Mouse (Mus musculus) A20 (cell line): Measurements from ENCODE around the gene AC170998.1.
"Not testable (repeated sequence)": the region's sequence is repeated elsewhere in the genome, so short reads cannot be mapped to it uniquely, and the experiment has no call there.

Source experiments
- DNase-seq: peaks from one replicate; pipeline ENCODE4 v3.0.0-alpha.2; 2011; ENCODE audit warnings: low read depth, low spot score

The AC170998.1 gene

DNA sequence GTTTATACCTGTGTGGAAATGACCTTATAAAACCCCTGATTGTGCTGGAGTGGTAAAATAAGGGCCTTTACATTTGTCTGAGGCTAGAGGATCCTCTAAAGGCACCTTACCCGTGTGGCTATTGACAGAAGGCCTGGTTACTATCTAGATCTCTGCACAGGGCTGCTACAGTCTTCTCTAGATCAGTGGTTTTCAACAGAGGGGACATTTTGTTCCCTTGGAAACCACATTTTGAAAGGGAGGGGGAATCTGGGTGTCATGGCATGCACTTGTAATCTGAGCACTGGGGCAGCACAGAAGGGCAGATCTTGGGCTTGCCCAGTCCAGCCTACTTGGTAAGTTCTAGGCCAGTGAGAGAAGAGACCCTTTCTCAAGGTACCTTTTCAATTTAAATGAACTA, 19.2 kb upstream of the AC170998.1 start:
- DNase-seq, result no peak

DNA sequence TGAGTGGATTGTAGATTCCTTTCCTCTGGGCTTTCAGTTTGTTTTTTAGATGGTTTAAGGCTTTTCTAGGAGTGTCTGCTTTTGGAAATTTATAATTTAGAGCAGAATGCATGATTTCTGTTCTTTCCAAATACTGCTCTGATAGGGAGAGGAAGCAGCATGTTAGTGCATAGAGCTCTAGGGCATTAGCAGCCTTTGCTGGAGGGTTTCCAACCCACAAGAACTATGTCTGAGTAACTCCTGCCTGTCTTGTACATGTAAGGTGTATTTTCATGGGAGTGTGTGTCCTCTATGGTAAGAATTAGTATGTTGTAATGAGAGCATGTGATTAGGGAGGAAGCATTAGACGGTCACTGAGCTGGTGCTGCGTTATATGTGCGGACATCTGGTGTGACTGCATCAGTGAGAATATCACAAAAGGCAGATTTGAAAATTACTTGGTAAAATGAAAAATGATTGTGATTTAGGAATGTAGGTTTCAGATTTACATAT, 18.7 kb upstream of the AC170998.1 start:
- no peak for DNase-seq

DNA sequence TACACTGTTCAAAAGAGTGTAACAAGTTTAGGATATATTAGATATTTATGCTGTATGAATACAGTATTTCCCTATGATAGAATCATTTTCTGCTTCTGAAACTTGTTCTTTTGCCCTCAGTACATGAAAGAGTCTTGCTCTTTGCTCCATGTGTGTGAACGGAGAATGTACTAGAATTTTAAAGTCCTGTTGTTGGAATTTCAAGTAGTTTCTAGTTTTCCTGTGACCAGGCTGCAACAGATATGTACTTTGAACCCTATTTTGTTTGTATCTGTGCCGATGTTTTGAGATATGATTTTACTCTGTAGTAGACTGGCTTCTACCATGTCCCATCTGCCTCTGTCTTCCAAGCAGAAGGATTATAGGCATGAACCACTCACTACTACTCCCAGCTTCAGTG, 18.1 kb upstream of the AC170998.1 start:
- DNase-seq, result no peak

DNA sequence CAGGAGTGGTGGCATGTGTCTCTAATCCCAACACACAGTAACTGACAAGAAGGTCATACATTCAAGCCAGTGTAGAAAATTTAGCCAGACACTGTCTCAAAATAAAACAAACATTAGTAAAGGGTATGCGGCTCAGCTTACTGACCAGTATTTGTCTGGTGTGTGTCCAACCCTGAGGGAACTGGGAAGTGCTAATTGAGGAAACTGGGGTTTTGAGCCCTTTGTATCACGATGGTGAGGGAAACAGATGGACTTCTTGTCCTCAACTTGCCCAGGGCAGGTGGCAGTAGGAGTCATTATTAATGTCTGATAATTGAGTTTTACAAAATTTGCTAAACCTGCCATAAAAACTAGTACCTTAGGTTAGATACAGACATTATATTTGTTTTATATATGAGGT, 16.9 kb upstream of the AC170998.1 start:
- DNase-seq, result no peak

DNA sequence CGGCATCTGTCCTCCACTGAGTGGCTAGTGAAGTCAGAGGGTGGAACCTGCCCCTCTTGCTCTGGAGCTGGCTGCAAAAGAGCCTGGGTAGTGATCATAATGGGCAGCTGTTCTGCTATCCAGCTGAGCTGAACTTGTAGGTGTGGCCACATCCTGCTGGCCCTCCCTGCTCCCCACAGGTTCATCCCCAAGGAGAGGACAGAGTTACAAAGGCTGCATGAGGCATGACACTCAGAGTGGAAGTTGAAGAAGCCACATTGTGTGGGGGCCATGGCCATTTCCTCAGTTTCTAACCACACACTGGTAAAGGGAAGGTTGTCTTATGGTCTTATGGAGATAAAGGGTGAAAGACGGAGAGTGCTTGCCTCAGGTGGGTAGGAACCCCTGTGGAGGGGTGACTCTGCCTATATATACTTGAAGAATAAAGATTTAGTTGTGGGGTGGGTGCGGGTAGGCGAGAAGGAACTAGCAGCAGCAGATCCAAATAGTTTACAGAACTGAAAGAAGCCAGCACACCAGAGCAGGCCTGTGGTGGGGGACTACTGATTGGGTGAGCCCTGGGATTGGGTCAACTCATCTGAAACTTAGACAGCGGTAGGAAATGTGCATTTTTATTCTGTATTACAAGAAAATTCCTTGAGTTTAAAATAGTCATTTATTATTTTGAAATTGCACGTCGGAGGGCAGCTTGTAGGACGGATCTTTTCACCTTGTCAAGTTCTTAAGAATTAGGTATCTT, 16.2 kb upstream of the AC170998.1 start:
- peak; percentile 59 for DNase-seq

DNA sequence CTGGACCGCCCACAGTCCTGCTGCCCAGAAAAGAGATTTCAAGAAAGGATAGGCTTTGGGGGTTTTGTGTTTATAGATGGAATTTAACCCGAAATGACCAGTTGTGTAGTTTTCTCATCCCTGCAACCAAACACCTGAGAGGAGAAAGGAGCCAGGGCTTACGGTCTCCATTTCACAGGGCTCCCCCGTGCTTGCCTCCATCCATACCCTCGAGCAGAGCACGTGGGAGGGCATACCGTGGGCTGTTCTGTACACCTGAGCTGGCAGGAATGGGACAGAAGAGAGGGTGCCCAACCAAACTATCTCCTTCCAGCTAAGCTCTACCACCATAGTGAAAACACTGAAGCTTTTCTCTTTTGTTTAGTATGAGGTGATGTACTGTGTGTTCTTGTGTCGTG, 15.6 kb upstream of the AC170998.1 start:
- DNase-seq, result no peak

DNA sequence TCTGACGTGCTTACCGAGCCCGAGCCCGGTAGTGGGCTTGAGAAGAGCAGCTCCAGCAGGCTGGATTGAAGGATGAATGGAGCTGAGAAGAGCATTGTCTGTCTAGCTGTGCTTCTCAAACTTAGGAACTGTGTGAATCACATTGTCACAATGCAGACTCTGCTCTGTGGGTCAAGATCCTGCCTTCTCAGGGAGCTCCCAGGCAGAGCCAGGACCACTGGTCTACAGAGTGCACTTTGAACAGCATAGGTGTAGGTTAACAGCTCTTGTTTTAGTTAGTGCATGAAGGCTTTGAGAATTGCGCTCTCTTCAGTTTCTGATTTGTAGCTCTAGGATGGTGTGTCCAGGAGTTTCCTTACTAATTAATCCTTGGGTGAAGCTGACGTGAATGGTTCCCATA, 14.6 kb upstream of the AC170998.1 start:
- no peak for DNase-seq

DNA sequence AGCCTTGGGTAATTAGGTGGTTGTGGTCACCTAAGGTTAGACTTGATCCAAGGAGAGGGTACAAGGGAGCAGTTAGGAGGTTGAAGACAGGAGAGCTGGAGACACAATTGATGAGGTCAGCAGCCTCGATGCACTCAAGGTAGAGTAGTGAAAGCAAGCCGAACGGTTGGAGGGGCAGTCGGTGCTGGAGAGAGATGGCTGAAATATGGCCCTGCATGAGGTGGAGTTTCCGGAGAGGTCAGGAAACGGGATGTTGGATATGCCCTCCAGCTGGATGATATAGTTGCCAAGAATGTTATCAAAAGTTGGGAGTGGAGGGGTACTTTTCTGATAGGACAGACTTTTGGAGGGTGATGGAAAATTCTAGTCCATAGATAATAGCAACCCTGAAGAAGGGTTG, 13.6 kb upstream of the AC170998.1 start:
- DNase-seq, result no peak

DNA sequence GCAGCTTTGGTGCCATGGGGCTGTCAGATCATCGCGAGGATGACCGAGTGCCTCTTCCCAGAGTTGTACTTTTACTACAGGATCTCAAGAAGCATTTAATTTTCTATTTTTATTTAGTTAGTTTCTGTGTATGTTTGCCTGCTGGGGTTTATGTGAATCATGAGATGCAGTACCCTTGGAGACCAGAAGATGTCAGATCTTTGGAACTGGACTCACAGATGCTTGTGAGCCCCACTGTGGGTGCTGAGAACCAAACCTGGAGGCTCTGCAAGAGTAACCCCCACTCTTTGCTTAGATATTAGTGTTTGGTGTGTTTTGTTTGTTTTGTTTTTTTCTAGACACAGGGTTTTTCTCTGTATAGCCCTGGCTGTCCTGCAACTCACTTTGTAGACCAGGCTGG, 11.9 kb upstream of the AC170998.1 start:
- no peak for DNase-seq

DNA sequence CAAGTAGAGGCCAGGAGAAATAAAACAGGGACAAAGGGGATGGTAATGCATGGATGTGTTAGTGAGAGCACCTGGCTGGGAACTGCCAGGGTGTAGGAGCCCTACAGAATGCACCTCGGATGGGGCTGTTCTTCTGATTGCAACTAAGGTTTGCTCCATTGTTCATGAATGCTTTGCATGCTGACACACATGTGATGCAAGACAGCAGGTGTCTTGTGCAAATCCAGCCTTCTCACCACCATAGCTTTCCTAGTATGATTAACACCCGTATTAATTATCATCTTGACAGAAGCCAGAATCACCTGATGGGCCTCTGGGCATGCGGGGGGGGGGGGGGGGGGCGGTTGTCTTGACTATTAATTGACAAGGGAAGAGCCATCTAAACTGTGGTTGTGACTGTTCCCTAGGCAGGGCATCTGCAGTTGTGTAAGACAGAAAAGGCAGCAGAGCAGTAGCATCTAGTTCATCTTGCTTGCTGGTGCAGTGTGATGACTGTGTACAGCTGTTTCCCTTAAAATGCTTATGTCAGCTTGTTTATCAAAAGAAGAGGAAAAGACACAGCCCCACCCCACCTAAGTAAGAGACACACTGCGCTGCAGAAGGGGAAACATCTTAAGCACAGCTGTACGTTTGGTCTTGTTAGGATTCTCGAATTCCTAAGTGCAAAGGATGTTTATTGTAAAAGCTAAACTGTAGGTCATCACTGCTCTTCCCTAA, 9.9 kb upstream of the AC170998.1 start:
- no peak for DNase-seq

DNA sequence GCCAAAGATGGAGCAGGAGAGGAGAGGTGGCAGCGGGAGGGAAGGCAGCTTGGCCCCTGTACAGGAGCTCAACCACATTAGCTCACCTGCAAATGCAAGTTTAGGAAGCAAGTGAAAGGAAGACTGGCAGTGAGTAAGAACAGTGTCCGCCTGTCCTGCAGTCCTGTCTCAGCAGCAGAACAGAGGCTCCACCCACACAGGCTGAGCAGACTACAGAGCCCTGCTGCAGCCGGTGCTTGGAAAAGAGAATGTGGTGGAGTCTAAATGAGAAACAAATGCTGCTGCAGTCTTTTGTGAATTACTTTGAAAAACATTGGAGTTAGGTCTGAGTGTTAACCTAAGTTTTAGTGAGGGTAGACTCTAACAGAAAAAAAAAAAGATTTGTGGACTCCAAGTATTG, 8.3 kb upstream of the AC170998.1 start:
- DNase-seq, result no peak

DNA sequence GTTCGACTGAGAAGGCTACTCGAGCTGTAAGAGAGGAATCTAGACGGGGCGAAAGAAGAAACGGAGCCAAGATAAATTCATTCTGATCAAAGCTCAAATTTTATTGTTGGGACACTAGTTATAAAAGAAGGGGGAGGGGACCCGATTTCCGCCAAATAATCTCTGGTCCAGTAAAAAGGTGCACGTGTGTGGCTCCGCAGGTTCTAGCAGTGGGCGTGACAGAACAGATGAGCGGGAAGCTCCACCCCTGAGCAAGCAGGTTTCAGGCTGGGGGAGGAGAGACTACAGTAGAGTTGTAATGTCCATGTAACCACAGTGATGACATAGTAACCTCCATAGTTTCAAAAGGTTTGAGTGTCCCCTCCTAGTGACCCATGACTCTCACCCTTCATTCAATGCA, 1.6 kb downstream of the AC170998.1 start:
- not testable (repeated sequence) for DNase-seq

DNA sequence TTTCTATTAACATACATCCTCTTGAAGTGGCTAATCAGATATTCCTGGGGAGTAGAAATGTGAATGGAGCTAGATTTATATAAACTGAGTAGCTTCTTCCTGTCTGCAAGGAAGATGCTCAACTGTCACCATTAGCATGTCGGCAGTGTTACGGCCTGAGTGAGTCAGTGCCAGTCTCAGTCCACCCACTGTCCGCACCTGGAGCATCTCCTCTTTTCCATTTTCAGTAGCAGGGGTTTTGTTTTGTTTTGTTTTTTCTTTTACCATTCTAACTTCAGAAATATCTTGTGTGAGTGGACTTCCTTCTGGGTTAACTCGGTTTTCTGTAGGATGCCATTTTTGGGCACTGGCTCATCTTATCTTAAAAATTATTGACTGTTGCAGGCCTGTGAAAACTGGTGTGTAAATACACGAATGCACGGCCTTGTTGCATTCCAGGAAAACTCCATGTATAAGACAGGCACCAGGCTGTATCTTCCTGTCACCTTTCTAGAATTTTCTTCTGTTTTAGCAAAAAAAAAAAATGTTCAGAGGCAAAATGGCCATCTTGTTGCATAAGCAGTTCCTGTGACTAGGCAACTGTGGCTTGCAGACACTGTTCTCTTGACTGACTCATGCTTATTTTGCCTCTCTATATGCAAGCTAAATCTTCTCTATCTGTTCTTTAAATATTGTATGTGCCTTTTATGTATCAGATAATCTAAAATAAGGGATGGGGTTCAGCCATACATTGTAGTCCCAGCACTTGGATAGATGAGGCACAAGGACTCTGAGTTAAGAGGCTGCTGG, 9.6 kb downstream of the AC170998.1 start:
- DNase-seq, result no peak

DNA sequence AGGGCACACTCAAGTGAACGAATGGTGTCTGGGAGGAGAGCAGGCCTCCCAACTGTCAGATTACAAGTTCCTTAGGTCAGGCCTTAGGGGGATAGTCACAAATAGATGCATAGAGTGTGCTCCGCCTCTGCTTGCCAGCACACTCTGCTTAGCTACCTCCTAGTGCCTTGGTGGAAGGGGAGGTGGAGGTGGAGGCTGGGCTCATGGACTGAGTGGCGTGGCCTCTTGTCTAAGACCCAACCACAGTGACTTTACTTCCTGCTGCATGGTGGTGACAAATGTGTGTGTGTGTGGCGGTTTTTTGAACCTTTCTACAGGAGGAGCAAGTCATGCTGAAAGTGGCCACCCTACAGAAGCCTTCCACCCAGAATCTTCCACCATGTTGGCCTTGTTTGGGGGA, 10.6 kb downstream of the AC170998.1 start:
- no peak for DNase-seq

DNA sequence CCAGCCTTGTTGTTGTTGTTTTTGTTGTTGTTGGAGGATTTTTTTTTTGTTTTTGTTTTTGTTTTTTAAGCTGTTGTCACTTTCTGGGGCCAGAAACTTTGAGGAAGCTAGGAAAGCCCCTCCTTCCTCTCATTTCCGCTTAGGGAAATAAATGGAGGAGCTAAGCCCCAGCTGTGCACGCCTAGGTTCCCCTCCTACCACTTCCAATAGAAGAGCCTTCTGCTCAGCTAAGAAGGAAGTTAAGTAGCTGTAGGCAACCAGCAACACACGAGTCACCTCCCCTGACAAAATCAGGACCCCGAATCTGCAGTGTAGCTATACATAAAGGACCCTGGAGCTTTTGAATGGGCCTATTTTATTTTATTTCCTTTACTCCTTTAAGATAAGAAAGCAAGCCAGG, 12.1 kb downstream of the AC170998.1 start:
- DNase-seq, result no peak

DNA sequence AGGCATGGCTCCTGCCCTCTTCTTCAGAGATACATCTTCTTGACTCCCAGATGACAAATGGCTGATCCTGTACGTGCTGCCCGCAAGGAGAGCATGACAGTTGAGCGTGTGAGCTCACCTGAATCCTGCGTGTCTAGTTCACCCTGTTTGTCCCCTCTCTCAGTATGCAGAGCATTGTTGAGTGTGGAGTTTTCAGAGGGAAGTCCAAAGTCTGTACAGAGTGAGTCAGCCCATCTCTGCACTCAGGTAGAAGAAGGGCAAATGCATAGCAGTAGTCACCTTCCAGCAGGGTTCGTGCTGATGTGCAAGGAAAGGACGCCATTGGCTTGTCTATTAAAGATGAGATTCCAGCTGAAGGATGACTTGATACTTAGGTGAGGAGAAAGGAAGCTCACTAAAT, 13.4 kb downstream of the AC170998.1 start:
- no peak for DNase-seq

DNA sequence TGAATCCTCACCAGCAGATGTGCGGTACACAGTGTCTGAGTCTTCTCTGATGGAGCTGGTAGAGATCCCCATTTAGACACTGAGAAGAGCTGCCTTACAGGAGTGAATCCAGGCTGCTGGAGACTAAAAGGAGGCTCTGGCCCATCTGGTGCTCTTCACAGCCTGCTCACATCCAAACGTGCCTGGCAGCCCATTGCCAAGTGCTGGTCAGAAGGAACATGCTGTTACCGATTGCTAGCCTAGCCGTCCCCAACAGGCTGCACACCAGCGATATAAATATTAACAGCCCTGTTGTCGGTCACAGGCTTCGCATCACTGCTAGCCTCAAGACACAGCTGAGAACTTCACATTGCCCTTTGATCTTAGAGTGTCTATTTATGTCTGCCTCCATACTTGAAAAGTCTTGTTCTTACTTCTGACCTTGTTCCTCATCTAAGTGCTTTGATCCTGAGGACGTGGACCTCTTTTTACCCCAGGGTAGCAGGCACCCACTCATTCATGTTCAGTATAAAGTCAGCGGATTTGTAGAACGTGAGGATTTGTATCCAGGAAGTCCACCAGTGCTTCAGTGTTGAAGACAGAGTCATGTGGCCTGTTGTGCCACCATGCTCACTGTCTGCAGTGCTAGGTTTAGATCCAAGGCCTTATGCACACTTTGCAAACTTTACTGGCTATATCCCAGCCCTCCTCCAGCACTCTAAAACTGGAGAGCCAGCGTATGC, 17.4 kb downstream of the AC170998.1 start:
- no peak for DNase-seq

DNA sequence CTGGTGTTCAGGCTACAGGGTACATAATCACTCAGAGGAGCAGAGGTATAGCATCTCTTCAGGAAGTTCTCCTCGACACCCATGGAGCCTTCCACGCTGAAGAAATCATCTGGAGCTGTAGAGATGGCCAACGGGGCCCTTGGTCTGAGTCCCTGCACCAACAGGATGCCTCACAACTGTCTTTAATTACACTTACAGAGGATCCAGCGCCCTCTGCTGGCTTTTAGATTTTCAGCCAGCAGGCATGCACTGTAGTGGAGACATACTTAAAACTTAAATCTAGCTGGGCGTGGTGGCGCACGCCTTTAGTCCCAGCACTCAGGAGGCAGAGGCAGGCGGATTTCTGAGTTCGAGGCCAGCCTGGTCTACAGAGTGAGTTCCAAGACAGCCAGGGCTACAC, 18.0 kb downstream of the AC170998.1 start:
- peak; percentile 63 for DNase-seq

DNA sequence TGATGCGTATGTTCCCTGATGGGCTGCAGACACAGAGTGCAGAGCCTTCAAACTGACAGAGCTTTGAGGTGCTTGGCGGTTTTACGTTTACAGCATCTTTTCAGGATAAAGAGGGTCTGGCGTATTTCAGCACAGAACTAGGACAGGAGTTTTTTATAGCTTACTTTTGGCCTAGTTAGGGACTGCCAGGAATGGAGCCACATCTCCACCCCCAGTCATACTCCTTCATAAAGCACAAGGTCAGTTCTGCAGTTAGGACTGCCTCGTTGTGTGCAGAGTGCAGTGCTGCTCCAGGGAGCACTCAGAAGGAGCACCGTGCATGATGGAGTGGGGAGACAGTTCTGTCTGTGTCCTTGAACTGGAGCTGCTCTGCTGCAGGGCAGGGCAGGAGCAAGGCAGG, 19.9 kb downstream of the AC170998.1 start:
- DNase-seq, result no peak

DNA sequence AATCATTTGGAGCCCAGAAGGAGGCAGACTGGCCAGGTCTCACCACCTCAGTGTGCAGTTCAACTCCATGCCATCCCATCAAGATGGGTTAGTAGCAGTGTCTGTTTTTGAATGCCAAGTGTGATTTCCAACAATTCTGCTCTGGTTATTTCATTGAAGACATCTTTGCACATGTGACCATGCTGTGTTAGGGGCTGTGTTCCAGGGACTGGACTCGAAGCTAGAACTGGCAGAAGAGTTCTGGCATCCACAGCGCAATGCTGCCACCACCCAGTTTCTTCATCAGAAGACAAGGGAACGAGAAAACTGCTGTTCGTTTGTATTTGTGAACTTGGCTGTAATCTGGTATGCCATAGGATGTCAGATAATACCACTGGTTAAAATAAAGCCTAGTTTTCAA, 22.1 kb downstream of the AC170998.1 start:
- DNase-seq, result no peak

DNA sequence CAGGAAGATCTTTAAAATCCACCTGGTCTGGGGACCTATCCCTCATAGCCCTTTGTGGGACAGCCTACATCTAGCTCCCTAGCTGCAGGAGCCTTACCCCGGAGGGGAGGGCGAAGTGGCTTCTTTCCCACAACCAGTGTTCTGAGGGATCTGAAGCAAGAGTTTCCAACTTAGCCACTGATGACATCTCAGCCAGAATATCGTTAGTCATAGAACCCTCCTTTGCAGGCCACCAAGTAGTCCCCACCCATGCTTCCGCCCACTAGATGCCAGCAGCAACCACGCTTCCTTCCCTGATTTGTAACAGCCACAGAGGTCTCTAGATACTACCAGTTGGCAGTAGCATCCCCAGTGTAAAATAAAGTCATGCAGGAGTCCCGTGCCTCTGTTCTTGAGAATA, 24.7 kb downstream of the AC170998.1 start:
- no peak for DNase-seq

DNA sequence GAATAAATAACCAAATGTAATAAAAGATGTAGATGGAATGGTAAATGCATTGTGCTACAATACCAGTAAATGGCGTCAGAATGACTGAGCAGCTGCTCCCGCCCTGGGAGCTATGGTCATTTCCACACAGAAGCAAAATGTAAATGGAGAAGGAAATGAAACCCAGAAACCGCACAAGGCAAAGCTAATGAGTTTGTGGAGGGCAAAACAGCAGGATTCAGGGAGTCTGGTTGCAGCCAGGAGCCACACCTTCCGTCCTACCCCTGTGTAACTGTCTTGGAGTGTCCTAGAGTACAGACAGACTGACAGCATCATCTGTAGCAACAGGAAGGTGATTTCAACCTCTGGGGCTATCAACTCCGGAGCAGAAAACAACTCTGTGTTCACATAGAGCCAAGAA, 30.6 kb downstream of the AC170998.1 start:
- no peak for DNase-seq
